Mouse (Mus musculus): ENCODE results near the gene Nucks1.
A peak's percentile ranks its signal among the peaks of the same experiment; 100 is the strongest.
"Not testable (repeated sequence)": the region's sequence is repeated elsewhere in the genome, so short reads cannot be mapped to it uniquely, and the experiment has no call there.

The Nucks1 gene

DNA sequence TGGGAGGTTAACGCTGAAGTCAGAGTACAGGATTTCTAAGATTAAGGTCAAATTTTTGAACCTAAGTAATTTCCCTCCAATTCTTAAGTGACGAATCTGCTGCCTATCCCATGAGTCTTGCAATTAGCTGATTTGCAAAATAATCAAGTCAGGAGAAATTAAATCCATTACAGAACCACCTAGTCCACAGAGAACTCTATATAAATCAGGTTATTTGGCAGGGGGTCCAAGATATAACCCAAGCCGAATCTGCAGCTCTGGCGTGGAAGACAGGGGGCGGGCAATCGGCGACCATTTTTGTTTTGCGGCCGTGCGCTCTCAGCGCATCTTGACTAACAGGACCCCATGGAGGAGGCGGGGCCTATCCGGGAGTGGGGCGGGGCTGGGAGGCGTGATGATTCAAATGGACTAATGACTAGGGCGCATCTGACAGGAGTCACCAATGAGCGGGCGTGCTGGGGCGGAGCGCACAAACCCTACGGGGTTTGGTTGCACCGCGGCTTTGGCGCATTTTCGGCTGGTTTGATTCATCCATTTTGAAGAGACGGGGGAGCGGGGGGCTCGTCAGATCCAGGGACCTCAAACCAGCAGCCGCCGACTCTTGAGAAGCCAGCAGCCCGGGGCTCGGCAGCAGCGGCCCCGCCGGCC lies at the start of gene Nucks1:
TSS of gene Nucks1 (plus strand) at position 534 of the 648 bp plus-strand sequence.
- peak; percentile 100 for DNase-seq

DNA sequence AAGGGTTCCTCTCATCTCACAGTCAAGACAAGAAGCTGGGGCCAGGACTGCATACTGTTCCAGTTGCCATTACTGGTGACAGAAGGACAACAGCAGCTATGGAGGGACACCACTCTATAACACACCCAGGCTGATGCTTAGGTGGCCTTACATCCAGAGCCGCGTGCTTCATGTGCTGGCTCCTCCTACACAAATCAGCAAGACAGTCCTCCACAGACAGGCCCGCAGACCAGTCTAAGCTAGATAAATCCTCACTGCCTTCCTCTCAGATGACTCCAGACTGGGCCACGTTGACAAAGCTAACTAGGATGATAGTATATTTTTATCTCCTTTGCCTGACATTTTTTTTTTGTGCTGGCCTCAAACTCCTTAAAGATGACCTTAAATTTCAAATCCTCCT lies 48.5 kb upstream of the Nucks1 start:
- no peak for DNase-seq

GRCm38 (mm10) chr1:131865596-131865995 lies 44.7 kb upstream of the Nucks1 start:
- DNase-seq = no peak

- no peak for DNase-seq
These were observed 43.9 kb upstream of the Nucks1 start for GRCm38 (mm10) chr1:131866304-131866999.

DNA sequence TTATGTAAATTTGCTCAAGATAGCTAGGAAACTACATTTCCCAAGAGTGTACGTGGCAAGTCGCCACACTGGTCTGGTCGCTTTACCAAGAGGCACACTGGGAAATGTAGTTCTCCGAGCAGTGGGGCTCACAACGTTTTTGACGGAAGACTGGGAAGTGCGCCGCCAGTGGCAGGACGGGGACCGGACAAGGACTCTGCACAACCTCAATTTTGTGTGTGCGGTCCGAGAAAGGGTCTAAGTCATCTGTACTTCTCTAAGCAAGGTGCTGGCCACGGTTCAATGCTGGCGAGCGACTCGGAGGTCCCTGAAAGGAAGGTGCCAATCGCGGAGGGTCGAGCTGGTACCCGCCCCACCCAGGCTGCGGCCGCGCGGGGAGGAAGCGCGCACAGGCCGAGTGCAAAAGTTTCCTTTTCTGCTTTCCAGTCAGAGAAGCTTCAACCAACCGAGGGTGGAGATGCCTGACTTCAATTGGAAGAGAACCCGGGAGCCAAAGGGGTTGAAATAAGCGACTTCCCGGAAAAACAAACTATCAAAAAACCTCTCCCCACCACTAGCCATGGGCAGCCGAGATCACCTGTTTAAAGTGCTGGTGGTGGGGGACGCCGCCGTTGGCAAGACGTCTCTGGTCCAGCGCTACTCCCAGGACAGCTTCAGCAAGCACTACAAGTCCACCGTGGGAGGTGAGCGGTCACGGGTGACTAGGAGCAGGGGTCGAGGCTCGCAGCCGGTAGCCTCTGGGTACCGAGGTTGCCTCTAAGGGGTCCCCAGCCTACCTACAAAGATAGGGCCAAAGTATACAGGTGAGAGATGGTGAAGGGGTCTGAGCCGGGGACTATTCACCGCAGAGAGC lies 43.0 kb upstream of the Nucks1 start, which contains the start of gene Rab29:
TSS of gene Rab29 (plus strand) at position 132 of the 853 bp plus-strand sequence.
- peak; percentile 86 for DNase-seq

DNA sequence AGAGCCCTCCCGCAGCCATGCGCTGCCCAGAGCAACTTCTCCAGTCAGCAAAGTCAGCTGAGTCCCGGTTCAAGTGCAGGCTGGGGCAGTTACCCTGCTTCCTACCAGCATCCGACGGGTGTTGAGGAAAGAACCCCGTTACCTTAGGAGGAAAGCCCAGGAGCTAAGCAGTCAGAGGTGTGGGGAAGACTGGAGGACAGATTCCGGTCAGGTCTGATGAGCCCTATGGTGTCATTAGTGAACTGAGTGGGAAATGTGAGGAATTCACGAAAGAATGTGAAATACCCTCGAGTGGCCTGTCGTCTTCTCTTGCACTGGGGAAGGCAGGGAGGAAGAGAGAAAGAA lies 42.4 kb upstream of the Nucks1 start:
- peak; percentile 6 for DNase-seq

DNA sequence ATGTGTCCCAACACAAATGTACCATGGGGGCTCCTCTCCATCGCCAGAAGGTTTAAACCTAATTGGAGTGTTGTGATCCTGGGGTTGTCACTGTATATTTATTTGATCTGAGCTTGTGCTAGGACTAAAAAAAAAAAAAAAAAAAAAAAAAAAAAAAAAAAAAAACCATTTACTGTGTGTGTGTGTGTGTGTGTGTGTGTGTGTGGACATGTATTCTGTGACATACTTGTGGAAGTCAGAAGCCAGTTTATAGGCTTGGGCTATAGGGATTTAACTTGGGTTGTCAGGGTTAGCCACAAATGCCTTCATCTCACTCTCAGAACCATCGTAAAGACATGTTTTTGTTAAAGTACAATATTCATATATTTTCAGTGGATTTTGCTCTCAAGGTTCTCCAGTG lies 40.8 kb upstream of the Nucks1 start:
- no peak for DNase-seq

GRCm38 (mm10) chr1:131872856-131873255 lies 37.5 kb upstream of the Nucks1 start:
- no peak for DNase-seq

- DNase-seq = no peak
These were observed 30.5 kb upstream of the Nucks1 start for GRCm38 (mm10) chr1:131879816-131880215.

GRCm38 (mm10) chr1:131882787-131883186 lies 27.5 kb upstream of the Nucks1 start:
- peak; percentile 32 for DNase-seq

DNA sequence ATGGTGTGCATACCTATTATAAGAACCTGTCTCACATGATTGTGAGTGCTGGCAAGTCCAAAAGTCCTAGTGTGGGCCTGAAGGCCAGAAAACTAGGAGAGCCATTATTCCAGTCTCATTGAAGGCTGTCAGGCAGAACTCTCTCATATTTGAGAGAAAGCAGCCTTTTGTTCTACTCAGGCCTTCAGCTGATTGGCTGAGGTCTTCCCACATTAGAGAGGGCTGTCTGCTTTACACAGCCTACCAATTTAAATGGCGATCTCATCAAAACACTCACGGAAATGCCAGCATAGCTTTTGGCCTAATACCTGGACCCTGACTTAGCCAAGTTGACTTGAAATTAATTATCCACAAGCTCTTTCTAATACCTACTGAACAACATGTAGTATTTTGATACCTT lies 24.2 kb upstream of the Nucks1 start:
- DNase-seq = no peak

DNA sequence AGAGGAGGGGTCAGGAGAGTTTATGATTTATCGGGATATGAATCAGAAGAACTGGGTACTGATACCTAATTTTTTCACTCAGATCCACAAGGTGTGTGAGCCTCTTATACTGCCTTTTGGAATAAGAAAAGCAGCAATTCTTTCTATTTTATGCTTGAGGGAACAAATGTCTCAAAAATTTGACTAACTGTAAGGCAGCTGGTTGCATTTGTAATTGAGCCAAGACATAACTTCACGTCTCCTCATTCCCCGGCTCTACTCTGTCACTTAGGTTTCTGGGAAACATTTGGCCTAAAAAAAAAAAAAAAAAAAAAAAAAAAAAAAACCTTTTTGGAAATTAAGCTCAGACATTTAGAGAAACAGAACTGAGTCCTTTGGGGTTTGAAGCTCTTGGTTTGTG lies 23.7 kb upstream of the Nucks1 start:
- no peak for DNase-seq

GRCm38 (mm10) chr1:131890043-131890658 lies 20.2 kb upstream of the Nucks1 start:
- DNase-seq = no peak

DNA sequence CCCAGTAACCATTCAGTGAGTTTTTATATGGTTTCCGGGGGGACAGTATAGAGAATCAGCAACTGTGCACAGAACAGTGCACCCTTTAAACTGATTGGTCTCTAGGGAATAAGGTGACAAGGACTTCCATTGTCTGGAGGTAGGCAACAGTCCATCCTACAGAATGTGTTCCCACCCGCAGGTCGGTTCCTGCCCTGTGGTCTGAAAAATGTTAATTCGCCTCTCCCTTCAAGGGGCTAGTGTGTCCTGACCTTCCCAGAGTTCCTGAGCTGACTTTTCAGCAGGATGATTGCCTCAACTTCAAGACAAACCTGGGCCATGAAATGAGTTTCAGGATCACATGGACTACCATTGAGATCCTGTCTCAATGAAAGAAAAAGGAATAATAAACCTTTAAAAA lies 18.9 kb upstream of the Nucks1 start:
- no peak for DNase-seq

DNA sequence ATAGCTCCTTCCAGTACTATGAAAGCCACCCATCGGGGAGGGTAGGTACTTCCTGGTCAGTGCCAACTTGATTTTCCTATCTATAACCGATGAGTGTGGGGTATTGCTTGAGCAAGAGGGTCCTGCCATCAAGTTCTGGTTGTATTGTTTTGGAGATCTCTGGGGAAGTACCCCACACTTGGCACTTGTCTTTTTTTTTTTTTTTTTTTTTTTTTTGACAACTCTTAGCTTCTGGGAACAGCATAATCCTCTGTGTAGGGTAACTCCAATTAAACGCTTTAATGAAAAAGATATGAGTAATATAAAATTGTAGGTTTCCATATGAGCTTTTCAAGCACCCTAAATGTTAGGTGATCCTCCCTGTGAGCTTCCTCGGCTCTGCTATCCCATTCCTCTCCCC lies 7.7 kb upstream of the Nucks1 start:
- no peak for DNase-seq

DNA sequence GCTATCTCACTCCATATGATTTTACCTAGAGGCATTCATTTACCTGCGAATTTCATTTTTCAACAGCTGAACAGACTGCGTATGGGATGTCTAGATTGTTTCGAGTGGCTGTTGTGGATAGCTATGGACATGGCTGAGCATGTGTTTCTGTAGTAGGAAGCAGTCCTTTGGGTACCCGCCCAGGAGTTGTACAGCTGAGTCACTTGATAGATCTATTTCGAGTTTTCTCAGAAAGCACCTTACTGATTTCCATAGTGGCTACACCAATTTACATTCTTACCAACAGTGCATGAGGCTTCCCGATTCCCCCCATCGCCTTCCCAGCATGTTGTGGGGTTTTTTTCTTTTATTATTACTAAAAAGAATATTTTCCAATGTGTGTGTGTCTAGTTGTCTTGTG lies 7.1 kb upstream of the Nucks1 start:
- DNase-seq = no peak

GRCm38 (mm10) chr1:131905497-131905896 lies 4.8 kb upstream of the Nucks1 start:
- DNase-seq = peak; percentile 21

DNA sequence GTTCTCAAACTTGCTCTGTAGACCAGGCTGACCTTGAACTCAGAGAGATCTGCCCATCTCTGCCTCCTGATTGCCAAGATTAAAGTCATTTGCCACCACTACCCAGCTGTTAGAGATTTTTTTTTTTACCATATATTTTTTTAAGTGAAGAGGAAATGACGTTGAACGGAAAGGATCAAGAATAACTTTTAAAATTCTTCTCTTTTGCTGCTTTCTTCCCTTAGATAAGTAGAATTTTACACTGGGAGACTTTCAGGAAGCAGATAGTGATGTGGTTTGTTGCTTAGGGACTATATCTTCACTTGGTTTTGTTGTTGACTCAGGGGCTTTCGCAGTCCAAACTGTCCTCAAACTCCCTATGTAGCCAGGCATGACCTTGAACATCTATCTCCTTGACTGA lies 1.9 kb upstream of the Nucks1 start:
- no peak for DNase-seq

GRCm38 (mm10) chr1:131909236-131909635 lies 1.1 kb upstream of the Nucks1 start:
- DNase-seq = not testable (repeated sequence)

GRCm38 (mm10) chr1:131910674-131911558 lies 582 bp downstream of the Nucks1 start:
- peak; percentile 90 for DNase-seq

- no peak for DNase-seq
These were observed 7.3 kb downstream of the Nucks1 start for GRCm38 (mm10) chr1:131917634-131918033.

- no peak for DNase-seq
These were observed 8.7 kb downstream of the Nucks1 start for GRCm38 (mm10) chr1:131919052-131919451.

Measured in liver (tissue).